Mouse (Mus musculus): ENCODE measurements around the gene Rabgap1l.

The Rabgap1l gene

DNA sequence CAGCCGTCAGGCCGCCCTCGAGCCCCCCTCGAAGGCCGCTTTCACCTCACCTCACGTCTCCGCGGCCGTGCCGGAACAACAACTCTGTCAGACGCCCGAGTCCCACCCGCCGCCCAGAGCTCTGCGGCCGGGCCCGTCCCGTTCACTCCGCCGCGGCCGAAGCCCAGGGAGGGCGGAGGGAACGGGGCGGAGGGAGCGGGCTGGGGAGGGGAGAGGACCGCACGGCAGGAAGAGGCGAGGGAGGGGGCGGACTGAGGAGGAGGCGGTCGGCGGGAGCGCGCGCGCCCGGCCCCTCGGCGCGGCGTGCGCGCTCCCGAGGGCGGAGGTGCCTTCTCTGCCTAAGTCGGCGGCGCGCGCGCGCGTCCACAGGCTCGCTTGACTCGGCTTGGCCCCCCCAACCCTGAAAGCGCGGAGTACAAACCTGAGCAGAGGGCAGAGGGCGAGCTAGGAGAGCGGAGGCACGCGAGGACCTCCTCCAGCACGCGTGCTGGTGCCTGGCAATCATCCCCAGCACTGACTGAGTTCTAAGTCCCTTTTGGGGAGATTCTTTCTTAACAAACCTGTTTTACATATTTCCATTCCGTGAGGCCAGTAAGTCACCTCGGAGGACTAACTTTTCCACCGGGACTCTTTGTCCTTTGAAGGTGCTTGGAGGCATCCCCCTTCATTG lies at the start of gene Rabgap1l:
TSS of gene Rabgap1l (minus strand) at position 526 of the 670 bp plus-strand sequence.
- peak; percentile 95 for DNase-seq

DNA sequence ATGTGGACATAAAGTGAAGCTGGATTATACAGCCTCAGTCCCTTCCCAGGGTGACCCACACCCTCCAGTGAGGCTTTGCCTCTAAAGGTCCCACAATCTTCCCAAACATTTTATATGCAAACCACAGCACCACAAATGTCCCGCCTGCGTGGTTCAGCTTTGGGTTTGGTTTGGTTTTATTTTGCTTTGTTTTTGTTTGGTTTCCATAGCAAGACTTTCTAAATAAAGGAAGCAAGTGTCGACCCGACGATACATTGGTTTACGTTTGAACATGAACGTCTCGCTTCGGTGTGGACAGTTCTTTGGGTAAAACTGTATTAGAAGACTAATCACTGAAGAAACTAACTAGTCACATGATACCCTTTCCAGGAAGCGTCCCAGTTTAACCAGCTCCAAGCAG lies 49.6 kb upstream of the Rabgap1l start:
- no peak for DNase-seq

DNA sequence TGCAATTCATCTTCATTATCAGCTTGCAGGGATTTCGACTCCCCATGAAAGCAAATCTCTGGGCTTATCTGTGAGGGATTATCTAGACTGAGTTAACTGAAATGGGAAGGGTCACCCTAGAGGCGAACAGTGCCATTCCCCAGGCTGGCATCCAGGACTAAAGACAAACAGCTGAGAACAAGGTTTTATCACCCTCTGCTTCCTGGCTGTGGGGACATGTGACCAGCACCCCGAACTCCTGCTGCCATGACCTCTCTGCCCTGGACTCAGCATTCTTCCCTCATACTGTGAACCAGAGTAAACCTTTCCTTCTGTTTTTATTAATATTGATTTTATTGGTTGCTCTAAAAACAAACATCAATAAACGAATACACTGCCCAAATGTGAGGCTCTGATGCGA lies 47.6 kb upstream of the Rabgap1l start:
- no peak for DNase-seq

DNA sequence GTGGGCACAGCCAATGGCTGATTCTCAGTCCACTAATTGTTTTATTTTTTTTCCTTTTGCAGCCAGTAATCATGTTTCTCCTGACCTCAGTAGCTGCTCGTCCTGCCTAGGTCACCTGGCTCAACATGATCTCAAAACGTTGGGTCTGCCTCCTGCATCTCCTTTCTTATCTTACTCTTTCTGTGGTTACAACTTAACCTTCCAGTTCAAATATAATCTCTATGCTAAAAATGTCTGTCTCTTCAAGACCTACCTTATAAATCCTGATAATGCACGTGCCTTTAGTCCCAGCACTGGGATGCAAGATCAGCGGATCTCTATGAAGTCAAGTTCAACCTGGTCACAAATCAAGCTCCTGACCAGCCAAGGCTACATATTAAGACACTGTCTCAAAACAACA lies 46.1 kb upstream of the Rabgap1l start:
- DNase-seq = no peak

DNA sequence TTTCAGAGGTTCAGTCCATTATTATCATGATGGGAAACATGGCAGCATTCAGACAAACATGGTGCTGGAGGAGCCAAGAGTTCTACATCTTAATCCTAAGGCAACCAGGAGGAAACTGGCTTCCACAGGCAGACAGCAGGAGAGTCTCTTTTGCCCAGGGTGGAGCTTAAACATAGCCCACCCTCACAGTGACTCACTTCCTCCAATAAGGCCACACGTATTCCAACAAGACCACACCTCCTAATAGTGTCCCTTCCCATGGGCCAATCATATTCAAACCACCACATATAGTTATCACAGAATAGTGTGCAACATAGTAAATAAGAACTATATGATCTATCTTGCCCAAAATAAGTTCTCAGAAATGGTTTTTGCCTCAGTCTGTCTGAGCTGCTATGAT lies 41.4 kb upstream of the Rabgap1l start:
- no peak for DNase-seq

DNA sequence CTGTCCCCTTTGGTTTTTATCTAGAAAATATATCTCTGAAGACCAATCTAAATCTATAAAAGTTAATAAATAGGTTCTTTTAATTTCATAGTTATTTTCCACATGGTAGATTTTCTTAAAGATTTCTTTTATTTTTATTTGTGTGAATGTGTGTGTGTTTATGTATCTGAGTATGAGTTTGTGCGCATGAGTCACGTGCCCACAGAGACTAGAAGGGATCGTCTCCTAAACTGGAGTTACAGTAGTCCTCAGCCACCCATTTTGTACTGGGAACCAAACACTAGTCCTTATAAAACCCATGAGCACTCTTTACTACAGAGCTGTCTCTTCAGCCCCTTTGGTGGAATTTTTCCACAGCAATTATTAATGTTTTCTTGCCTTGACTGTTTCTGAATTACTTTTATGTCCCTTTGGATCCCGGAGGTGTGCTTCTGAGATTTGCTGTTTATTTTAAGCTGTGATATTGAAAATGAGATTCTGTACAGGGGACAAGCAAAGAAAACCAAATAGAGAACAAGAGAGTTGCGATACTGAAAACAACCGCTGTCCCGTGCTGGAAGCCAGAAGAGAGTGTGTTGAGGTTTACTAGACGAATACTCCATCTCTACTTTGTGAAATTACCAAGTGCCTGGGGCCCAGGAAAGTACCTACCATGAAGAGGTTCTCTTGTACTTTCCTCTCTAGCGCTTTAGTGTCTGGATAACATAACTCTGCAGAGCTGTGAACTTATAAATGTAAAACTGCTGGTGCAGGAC lies 39.4 kb upstream of the Rabgap1l start:
- DNase-seq = no peak

DNA sequence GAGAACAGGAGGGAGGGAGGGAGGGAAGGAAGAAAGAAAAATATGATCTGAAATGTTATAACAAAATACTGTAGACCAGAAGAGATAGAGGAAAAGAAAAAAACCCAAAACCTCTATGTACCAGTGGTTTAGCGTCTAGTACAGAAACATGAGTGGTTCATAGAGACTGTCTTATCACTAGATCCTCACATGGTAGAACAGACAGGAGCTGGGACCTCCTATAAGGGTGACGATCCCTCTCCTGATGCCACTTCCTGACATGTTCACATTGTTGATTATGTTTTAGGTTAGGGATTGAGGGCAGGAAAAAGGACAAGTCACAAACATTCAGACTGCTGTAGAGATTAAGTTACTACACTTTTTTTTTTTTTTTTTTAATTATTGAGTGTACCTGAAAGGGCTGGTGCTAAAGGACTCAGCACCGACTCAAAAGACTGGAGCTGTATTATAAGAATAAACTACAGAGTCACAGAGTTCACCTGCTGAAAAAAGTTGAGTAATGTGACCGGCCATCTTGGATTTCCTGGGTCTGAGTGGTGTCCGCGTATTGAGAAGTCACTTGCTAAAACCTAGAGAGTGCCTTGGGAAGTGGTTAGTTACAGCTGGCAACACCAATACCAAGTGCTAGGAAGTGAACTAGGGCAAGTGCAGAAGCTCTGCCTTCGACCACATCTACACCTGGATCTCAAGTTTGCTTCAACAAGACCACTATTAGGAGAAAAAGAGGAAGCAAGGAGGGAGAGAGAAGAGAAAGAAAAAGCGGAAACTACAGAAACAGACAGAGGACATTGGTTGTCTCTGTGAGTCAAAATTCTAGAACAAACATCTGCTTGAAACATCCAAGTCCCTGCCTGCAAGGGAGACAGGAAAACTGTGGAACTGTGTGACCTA lies 37.8 kb upstream of the Rabgap1l start:
- no peak for DNase-seq

DNA sequence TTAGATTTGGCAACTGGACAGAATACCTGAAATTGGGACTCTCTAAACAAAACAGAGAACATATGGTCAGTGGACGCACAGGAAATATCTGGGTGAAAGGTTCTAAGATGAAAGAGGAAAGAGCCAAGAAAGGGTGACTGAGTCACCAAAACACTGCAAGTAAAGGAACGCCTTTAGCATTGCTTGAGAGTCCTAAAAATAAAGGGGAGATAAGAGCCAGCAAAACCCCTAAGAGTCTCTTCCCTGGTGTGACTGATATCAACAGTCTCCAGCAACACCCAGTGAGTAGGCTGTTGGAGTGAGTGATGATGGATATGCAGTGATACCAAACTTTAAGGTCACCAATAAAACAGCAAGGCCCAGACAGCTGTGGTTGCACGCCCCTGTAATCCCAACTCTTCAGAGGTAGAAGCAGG lies 32.4 kb upstream of the Rabgap1l start:
- DNase-seq = no peak

DNA sequence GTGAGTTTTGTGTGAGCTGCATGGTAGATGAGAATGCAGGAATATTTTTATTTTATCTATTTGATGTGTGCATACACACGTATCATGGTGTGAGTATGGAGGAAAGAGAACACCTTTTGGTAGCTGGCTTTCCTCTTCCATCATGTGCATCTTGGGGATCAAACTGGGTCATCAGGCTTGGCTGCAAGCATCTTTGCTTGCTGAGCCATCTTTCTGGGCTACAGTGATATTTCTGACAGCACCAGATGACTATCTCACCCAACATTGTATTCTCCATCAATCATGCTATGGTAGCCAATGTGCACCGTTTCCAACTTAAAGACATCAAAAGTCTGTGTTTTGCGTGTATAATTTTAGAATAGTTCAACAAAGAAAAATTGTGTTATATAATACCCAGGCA lies 30.6 kb upstream of the Rabgap1l start:
- DNase-seq = no peak

DNA sequence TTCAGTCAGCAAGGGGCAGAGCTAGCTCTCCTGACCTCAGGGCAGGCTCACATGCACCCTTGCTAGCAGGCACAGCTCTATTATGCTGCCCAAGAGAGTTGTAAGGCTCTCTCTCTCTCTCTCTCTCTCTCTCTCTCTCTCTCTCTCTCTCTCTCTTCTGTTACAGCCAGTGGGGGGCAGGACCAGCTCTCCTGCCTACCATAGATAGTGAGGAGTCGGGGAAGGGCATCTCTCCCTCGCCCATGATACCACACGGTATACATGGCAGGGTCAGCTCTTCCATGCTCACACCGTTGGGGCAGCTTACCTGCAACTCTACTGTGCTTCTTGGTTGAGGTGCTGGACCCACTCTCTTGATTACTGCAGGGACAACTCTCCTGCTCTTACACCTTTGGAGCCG lies 21.2 kb upstream of the Rabgap1l start:
- no peak for DNase-seq

DNA sequence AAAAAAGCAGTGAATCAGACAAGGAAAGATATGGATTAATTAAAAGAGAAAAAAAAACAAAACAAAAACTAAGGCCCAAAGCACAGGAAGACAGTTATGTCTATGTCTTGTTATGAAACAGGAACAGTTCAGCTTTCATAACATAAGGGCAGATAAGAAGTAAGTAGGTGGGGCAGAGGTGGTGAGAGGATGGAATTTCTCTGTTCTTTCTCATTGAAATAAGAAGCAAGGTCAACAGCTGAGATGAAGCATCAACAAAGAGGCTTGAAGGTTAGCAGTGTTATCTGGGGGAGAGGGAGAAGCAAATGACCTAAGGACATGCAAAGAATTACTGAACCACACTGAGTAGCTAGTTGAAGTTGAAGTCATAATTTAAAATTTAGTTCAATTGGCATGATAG lies 19.4 kb upstream of the Rabgap1l start:
- no peak for DNase-seq

DNA sequence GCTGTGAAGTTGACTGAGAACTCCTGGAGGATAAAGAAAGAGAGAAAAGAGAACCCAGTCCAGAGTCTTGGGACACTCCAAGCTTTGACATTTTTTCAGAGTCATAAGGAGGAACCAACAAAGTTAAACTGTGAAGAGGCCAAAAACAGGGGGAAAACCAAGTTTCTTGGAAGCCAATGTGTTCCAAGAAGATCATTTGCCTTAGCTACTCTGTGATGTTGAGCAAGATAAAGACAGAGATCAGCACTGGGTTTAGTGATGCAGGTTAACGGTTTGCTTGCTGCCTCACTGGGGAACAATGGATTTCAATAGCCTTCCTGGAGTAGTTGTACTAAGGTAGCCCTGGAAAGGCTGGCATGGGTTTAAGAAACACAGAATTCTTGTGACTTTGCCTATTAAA lies 18.9 kb upstream of the Rabgap1l start:
- no peak for DNase-seq

DNA sequence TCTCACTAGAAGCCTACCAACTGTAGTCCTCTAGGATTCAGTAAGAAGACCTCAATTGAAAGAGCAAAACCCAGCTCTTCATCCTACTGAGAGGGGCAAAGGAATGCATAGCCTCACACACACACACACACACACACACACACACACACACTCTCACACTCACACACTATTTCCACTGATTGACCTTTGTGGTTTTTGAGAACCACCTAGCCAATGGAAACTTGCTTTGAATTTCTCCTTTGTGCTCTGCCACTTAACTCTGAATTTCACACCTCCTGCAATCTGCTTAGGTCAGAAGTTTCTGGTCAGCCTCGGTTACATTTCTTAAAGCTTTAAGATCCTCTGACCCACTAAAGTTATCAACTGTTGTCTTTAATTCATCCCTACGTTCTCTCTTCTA lies 12.3 kb upstream of the Rabgap1l start:
- no peak for DNase-seq

DNA sequence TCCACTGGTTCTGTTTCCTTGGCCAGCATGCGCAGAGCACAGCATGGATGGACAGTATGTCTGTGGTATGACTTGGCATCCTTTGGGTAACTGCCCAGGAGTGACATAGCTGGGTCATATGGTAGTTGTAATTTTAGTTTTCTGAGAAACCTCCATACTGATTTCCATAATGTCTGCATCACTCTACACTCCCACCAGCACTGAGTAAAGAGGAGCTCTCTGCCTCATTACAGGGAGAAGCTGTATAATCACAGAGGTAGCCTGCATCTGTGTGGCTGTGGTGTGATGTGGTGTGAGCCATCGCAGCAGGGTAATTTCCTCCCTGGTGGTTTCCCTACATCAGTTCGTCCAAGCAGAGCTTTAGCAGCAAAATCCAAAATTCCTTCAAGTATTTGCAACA lies 7.0 kb upstream of the Rabgap1l start:
- DNase-seq = no peak

DNA sequence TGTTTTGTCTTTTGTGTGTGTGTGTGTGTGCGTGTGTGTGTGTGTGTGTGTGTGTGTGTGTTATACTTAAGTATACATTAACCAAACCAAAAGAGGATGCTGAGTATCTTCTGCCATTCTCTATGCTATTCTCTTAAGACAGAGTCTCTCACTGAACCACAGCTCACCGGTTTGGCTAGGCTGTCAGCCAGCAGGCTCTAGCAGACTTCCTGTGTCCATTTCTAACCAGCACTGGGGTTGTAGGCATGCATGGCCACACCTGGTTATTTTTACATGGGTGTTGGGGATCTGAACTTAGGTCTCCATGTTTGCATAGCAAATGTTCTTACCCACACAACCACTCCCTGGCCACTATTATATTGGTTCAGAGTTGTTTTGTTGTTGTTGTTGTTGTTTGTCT lies 2.0 kb upstream of the Rabgap1l start:
- no peak for DNase-seq

DNA sequence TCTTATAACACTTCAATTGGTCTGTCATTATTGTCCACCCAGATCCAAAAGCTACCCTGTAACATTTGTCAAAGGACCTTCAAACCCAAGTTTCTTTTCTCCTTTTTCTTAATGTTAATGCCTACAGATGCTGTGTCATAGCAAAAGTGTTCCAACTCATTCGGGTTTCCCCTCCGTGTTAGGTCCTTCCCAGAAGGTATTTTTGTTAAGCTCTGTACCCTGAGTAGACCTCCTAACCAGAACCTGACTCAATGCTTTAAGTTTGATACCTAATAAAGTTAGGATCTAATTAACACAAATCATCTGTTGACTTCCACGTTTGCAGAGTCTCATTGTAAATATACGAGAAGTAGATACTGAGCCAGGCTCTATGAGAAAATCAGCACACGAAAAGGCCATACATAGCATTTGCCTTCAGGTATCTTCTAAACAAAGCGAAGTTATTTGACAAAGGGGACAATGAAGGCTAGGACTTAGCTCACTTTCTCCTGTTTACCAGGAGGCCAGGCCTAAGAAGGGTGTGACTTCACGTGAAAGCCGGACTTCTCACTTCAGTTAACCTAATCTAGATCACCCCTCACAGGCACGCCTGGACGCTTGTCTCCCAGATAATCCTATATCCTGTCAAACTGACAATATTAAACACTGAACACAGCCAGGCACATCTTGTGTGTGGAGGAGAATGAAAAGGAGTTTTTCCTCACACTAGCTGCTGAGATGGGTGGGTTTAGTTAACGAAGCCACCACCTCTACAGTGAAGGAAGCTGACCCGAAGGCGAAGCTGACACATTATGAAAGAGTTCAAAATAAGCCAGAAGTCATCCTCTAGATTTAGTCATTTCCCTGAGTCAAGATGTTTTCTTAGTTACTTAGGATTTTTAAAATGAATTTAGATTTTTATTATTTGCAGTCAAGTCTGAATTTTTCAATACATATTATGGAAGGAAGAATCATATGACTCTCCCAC lies 1.1 kb upstream of the Rabgap1l start:
- no peak for DNase-seq

DNA sequence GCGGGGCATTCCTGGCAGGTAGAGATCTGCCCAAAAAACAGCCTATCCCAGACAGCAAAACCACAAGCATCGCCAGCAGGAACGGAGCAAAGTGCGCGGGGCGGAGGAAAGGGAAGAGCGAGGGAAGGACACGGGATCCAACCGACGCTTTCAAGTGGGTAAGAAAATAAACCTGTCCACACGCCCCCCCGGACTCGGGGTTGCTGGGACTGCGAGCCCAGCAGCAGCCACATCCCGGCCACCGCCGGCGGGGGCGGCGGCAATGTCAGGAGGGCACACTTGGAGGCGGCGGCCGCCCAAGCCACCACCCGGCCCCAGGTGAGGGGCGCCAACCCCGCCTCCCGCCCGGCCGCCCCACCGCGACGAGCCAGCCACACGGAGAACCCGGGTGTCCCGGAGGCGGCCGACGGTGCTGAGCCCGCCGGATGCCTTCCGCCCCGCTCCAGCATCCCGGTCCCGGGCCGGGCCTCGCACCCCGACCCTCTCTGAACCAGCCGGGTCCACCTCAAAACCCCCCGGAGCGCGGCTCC lies 790 bp downstream of the Rabgap1l start:
- peak; percentile 69 for DNase-seq

DNA sequence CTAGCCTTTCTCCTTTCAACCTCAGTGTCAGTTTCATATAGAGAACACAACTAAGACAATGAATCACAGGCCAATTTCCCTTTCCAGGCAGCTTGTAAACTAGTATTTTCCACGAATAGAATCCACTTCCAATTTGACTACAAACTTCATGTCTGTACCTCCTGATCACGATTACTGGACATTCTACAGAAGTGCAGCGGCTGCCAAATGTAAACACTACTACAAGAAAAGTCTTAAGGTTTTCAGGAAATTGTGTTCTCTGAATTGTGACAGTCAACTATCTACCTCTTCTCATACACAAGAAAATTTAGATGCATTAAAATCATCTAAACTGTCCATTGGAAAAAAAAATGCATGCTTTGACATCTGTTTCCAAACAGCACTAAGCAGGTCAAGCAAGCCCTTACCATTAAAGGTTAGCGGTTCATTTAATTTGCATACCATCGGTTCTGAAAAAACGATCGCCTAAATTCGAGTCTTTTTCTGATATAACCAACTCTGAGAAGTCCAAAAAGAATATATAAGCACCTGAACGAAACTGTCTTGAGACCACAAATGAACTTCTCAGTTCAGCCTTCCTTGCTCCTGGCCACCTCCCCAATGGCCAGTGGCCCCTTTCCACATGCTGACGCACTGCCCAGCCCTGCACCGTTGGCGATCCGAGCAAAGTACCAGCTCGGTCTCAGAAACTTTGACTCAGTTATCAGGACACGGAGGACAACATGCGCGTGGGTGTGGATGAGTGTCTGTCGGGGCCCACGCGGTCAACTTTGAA lies 1.4 kb downstream of the Rabgap1l start:
- DNase-seq = no peak

DNA sequence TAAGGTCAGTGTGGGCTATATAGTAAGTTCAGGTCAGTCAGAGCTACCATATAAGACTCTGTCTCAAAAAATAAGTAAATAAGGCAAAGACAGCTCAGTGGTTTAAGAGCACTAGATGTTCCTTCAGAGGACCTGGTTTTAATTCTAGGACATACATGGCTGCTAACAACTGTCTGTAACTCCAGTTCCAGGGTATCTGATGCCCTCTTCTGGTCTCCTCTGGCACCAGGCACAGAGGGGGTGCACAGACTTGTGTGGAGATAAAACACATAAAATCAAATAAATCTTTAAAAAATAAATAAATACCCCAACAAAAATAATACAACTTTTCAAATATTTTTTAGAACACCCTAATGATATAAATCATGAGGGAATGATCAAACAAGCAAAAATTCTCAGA lies 2.4 kb downstream of the Rabgap1l start:
- DNase-seq = no peak

DNA sequence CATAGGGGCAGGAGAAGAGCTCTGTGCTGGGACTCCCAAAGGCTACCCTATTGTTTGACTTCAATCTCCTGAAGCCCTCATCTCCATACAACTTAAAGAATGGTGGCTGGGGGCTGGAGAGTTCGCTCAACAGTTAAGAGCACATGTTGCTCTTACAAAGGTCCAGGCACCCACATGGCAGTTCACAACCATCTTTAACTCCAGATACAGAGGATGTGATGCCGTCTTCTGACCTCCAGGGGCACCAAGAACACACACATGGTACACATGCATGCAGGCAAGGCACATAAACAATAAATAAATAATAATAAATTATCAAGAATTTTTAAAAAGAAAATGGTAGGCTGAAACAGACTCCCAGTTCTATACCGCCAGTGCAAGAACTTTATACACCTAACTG lies 3.1 kb downstream of the Rabgap1l start:
- DNase-seq = no peak

DNA sequence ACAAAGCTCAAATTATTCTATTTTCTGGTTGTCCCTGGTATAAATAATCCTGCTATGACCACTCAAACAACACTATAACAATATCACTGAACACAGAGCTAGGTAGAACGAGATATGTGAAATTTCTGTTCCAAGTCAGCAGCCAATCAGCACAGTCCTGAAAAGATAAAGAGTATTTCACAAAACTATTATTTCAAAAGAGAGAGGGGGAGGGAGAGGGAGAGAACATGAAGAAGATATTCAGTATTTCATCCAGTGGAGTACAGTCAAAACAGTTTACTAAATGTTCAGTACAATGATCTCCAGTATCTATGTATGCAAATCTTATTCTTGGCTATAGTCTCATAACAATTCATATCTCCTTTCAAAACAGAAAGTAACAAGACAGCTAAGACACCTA lies 5.1 kb downstream of the Rabgap1l start:
- no peak for DNase-seq
